Mouse (Mus musculus) ES-E14 (cell line): ENCODE measurements around the gene Mphosph9. TPM values are rescaled to one million over a fixed set of nuclear protein-coding genes. Genes with fewer than 3 reads are reported as not detected.

ENCODE experiments used
- DNase-seq: peaks from one replicate; pipeline ENCODE4 v3.0.0-alpha.2; 2013; ENCODE audit warnings: low read depth, low spot score
- H3K27ac ChIP-seq: 2 replicates; pipeline ENCODE4 v1.5.1; 2012; ENCODE audit warnings: low read depth, mild to moderate bottlenecking, low read length, moderate library complexity, mixed read lengths; ENCODE audit not compliant: poor library complexity, insufficient read depth, severe bottlenecking
- H3K36me3 ChIP-seq: 2 replicates; pipeline ENCODE4 v1.6.1; 2012; ENCODE audit warnings: mild to moderate bottlenecking, low read length, moderate library complexity, mixed read lengths; ENCODE audit not compliant: control insufficient read depth, poor library complexity, insufficient read depth, severe bottlenecking
- H3K4me1 ChIP-seq, 2 experiments: fragments of 150-350 bp in 1 of 2; sonication (generic) in 1 of 2; 2 replicates each; pipeline ENCODE4 v1.6.1; 2012; ENCODE audit warnings: low read length in 2 of 2, mild to moderate bottlenecking in 1 of 2, mixed read lengths in 1 of 2; ENCODE audit not compliant: control insufficient read depth in 2 of 2, insufficient read depth in 2 of 2, poor library complexity in 1 of 2
- H3K4me3 ChIP-seq, 2 experiments: fragments of 150-350 bp in 1 of 2; sonication (generic) in 1 of 2; 2 replicates each; pipeline ENCODE4 v1.5.1; 2012; ENCODE audit warnings: low read length in 2 of 2, low read depth in 1 of 2, mild to moderate bottlenecking in 1 of 2, mixed read lengths in 1 of 2; ENCODE audit not compliant: insufficient read depth in 1 of 2, poor library complexity in 1 of 2, severe bottlenecking in 1 of 2
- H3K9ac ChIP-seq: 2 replicates; pipeline ENCODE4 v1.6.1; 2012; ENCODE audit warnings: low read depth, mild to moderate bottlenecking, low read length, mixed read lengths; ENCODE audit not compliant: poor library complexity, insufficient read depth, severe bottlenecking
- H3K9me3 ChIP-seq: fragments of 150-350 bp; sonication (generic); 2 replicates; pipeline ENCODE4 v1.6.1; 2012; ENCODE audit warnings: low read depth, mild to moderate bottlenecking, low read length; ENCODE audit not compliant: control insufficient read depth, insufficient read depth
- CHD2 ChIP-seq: IDR thresholded peaks from 2 replicates; pipeline ENCODE4 v1.6.1; 2014; ENCODE audit warnings: mild to moderate bottlenecking, low read depth, low read length, inconsistent platforms
- HCFC1 ChIP-seq: IDR thresholded peaks from 2 replicates; pipeline ENCODE4 v1.6.1; 2012; ENCODE audit warnings: low read length, inconsistent platforms, borderline replicate concordance; ENCODE audit not compliant: insufficient read depth
- MAFK ChIP-seq: IDR thresholded peaks from 2 replicates; pipeline ENCODE4 v1.6.1; 2014; ENCODE audit warnings: mild to moderate bottlenecking, low read depth, low read length, inconsistent platforms; ENCODE audit not compliant: insufficient read depth
- ZC3H11A ChIP-seq: IDR thresholded peaks from 2 replicates; pipeline ENCODE4 v1.6.1; 2012; ENCODE audit warnings: low read depth, mild to moderate bottlenecking, inconsistent platforms, low read length, borderline replicate concordance
- ZNF384 ChIP-seq: IDR thresholded peaks from 2 replicates; pipeline ENCODE4 v1.6.1; 2012; ENCODE audit warnings: low read depth, low read length, inconsistent platforms
- in situ Hi-C, 2 experiments: fragments of 600-800 bp; cut with MboI; formaldehyde crosslinking; loops; one replicate each; pipeline ENCODE4 v1.15.1; 2025; ENCODE audit warnings: low sequenced_read_pairs in 2 of 2, inconsistent platforms in 1 of 2; ENCODE audit not compliant: unreplicated experiment in 2 of 2
- total RNA-seq: library from RNA; depleted of rRNA; stranded (reverse); fragments of 300-350 nt; gene quantifications from 2 replicates; pipeline ENCODE4 v1.2.3, GENCODE M21; 2012

The Mphosph9 gene
- total RNA-seq, 1 experiment = 15.8 TPM

GRCm38 (mm10) chr5:124215647-124216046 is 112.1 kb downstream of the Mphosph9 start:
- Histone ChIP-seq H3K27ac (no peak overlapping the region), H3K4me1 (peaks cover 6% of the 10 kb centered on the region in 2 experiments; a peak in 2 of 4 replicates), H3K9me3 (no peaks in the 10 kb centered on the region), H3K36me3 (no peaks in the 10 kb centered on the region), H3K9ac (no peak overlapping the region), H3K4me3 (no peak overlapping the region)
- TF ChIP-seq ZC3H11A = no peak
- no peak for TF ChIP-seq HCFC1
- no peak for TF ChIP-seq ZNF384
- no peak for TF ChIP-seq CHD2
- TF ChIP-seq MAFK = no peak
- no peak for DNase-seq
- in situ Hi-C loops = no loop called here

DNA sequence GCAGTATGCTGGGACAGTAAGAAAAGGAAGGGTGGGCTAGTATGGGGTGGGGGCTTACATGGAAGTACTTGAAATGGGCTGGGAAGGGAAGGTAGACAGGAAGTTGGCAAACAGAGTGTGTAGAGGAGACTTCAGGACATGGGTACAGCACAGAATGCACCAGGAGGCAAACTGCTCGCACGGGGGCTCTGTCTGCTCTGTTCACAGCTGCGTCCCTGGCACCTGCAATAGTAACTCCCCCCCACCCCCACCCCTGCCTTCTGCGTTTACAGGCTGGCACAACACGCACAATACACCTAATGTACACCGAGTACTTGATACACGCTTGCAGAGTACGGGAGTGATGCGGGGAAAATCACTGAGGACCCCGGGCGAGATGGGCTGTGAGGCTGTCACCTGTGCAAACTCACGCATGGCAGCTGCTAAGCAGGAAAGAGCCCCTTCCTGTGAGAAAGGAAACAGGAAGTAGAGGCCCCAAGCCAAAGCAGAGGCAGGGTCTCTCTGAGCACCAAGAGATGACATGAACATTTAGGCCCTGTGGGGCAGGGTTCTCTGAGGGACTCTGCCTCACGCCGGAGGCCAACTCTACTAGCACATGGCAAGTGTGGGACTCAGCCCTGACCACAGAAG is 113.1 kb downstream of the Mphosph9 start:
- in situ Hi-C loops = no loop called here
- peaks cover 6% of the 10 kb centered on the region in 2 experiments; a peak in 2 of 4 replicates for H3K4me1 ChIP-seq

GRCm38 (mm10) chr5:124213588-124214469 is 113.9 kb downstream of the Mphosph9 start:
- in situ Hi-C loops = no loop called here

More for the DNA sequence above, 113.1 kb downstream of the Mphosph9 start:
- Histone ChIP-seq H3K36me3 (no peaks in the 10 kb centered on the region), H3K4me3 (no peak overlapping the region), H3K27ac (no peak overlapping the region), H3K9ac (no peak overlapping the region), H3K9me3 (no peaks in the 10 kb centered on the region)
- no peak for TF ChIP-seq ZNF384
- DNase-seq = no peak

DNA sequence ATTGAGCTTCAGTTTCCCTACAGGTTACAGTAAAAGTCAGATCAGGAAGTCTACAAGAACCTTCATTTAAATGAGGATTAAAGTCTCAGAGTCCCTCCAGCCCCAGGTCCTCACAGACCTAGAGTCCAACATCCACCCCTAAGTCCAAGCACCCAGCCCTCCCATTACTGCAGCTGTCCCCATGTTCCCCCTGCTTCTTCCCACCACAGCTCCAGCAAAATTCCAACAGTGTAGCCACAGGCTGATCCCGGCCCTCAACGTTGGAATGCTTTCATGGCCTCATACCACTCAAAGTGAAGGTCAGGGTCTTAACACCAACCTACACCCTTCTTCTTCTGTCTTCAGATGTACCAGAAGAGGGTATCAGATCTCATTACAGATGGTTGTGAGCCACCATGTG is 116.1 kb downstream of the Mphosph9 start:
- Histone ChIP-seq H3K27ac (no peak overlapping the region), H3K4me3 (no peak overlapping the region), H3K9ac (no peak overlapping the region), H3K4me1 (peaks cover 6 to 17% of the 10 kb centered on the region in 2 experiments), H3K9me3 (no peaks in the 10 kb centered on the region), H3K36me3 (no peaks in the 10 kb centered on the region)
- in situ Hi-C loops = no loop called here
- TF ChIP-seq MAFK = no peak
- TF ChIP-seq ZNF384 = no peak
- no peak for TF ChIP-seq HCFC1
- TF ChIP-seq CHD2 = no peak
- no peak for TF ChIP-seq ZC3H11A
- no peak for DNase-seq

More at GRCm38 (mm10) chr5:124213588-124214469, 113.9 kb downstream of the Mphosph9 start:
- Histone ChIP-seq H3K36me3 (no peaks in the 10 kb centered on the region), H3K27ac (no peak overlapping the region), H3K9me3 (no peaks in the 10 kb centered on the region), H3K4me3 (no peak overlapping the region), H3K9ac (no peak overlapping the region), H3K4me1 (peaks cover 6% of the 10 kb centered on the region in 2 experiments; a peak in 2 of 4 replicates)
- TF ChIP-seq HCFC1 (no peak), MAFK (no peak), CHD2 (no peak), ZNF384 (no peak), ZC3H11A (no peak)
- no peak for DNase-seq
